Mouse (Mus musculus) brain, embryonic 18.5 days (tissue): ENCODE data around the gene Fbxw8.

ENCODE experiments used
- DNase-seq: peaks from one replicate; pipeline ENCODE4 v3.0.0-alpha.2; 2012; ENCODE audit warnings: low read depth, low spot score

Gene Fbxw8

GRCm38 (mm10) chr5:118154839-118155564 lies at the start of gene Fbxw8:
Gene Fbxw8 (minus strand): TSS chr5:118155464.
- peak; percentile 66 for DNase-seq

GRCm38 (mm10) chr5:118204675-118205440 lies 49.6 kb upstream of the Fbxw8 start:
- DNase-seq = no peak

- DNase-seq = no peak
Observed at GRCm38 (mm10) chr5:118199670-118200069, 44.4 kb upstream of the Fbxw8 start.

GRCm38 (mm10) chr5:118197421-118197820 lies 42.2 kb upstream of the Fbxw8 start:
- DNase-seq = no peak

GRCm38 (mm10) chr5:118192221-118192620 lies 37.0 kb upstream of the Fbxw8 start:
- no peak for DNase-seq

GRCm38 (mm10) chr5:118190491-118190890 lies 35.2 kb upstream of the Fbxw8 start:
- DNase-seq = no peak

- no peak for DNase-seq
Observed at GRCm38 (mm10) chr5:118188356-118188755, 33.1 kb upstream of the Fbxw8 start.

- DNase-seq = peak; percentile 58
Observed at GRCm38 (mm10) chr5:118186903-118187633, 31.8 kb upstream of the Fbxw8 start.

- DNase-seq = no peak
Observed at GRCm38 (mm10) chr5:118177640-118178039, 22.4 kb upstream of the Fbxw8 start.

- DNase-seq = no peak
Observed at GRCm38 (mm10) chr5:118175137-118175536, 19.9 kb upstream of the Fbxw8 start.

GRCm38 (mm10) chr5:118174310-118175009 lies 19.2 kb upstream of the Fbxw8 start:
- DNase-seq = no peak

GRCm38 (mm10) chr5:118172078-118172723 lies 16.9 kb upstream of the Fbxw8 start:
- DNase-seq = no peak

- DNase-seq = no peak
Observed at GRCm38 (mm10) chr5:118171665-118172064, 16.4 kb upstream of the Fbxw8 start.

GRCm38 (mm10) chr5:118170888-118171529 lies 15.7 kb upstream of the Fbxw8 start:
- DNase-seq = no peak

GRCm38 (mm10) chr5:118169222-118170221 lies 14.3 kb upstream of the Fbxw8 start:
- DNase-seq = no peak

GRCm38 (mm10) chr5:118167561-118167995 lies 12.3 kb upstream of the Fbxw8 start:
- no peak for DNase-seq

GRCm38 (mm10) chr5:118165462-118165861 lies 10.2 kb upstream of the Fbxw8 start:
- no peak for DNase-seq

- no peak for DNase-seq
Observed at GRCm38 (mm10) chr5:118164581-118164980, 9.3 kb upstream of the Fbxw8 start, which contains the start of gene Hrk. Gene Hrk (plus strand): TSS chr5:118164648.

GRCm38 (mm10) chr5:118160691-118161090 lies 5.4 kb upstream of the Fbxw8 start:
- no peak for DNase-seq
